Mouse (Mus musculus) stomach, postnatal 0 days (tissue): ENCODE measurements at regions not wholly inside any gene's neighbourhood (a gene's known extent, or its start where the extent isn't known, plus 50 kb on each side); places are given as distances from the start of the nearest gene placed in this dataset.

ENCODE experiments used
- CTCF ChIP-seq: IDR thresholded peaks from 2 replicates; pipeline ENCODE4 v1.5.1; 2016; ENCODE audit warnings: antibody characterized with exemption, low read depth, mild to moderate bottlenecking, moderate library complexity
- EP300 ChIP-seq: optimal IDR thresholded peaks from 2 replicates; pipeline ENCODE3; 2016; ENCODE audit warnings: antibody characterized with exemption

DNA sequence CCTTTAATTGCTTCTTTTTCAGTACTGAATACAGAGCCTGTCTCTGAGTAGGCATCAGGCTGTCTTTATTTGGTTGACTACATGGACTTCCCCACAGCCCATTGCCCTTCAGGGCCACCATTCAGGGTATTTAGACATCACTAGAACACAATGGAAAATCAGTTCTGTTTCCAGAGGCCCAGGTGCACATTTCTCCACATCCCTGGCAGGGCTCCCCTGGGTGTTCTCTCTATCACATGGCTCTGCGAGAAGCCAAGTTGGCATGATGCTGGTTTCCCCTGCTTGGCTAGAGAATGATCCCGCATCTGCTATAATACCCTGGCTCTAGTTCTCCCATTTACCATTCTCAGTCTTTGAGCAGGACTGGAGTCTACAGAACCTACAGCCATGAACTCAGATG, 57.3 kb upstream of the St8sia2 start:
- TF ChIP-seq CTCF (no peak), EP300 (no peak)
